Mouse (Mus musculus): Measurements from ENCODE around the gene Taar8c. TPM values are rescaled to one million over a fixed set of nuclear protein-coding genes. Genes with fewer than 3 reads are reported as not detected.
"Not testable (repeated sequence)": the region's sequence is repeated elsewhere in the genome, so short reads cannot be mapped to it uniquely, and the experiment has no call there.

Gene Taar8c
- polyA plus RNA-seq (2015; fragmentation: Nextera tagmentation; extraction: Ambion mirVana) = not detected in 2 replicates

- H3K36me3 ChIP-seq (ENCODE audit: insufficient read depth, low read length); H3K4me1 ChIP-seq (ENCODE audit: insufficient read depth, low read length); H3K27ac ChIP-seq (ENCODE audit: low read length); H3K9ac ChIP-seq (replicated peaks; ENCODE audit: low read length); H3K27me3 ChIP-seq (ENCODE audit: insufficient read depth, low read length); H3K4me2 ChIP-seq (replicated peaks; ENCODE audit: low read depth, low read length); H3K9me3 ChIP-seq (ENCODE audit: low read length); H3K4me3 ChIP-seq (ENCODE audit: low read length); ATAC-seq (ENCODE audit: low FRiP score, low TSS enrichment): not testable (repeated sequence)
- 80% methylated on average over 1 of the region's 3 CpGs for WGBS
These were observed at the start of gene Taar8c for GRCm38 (mm10) chr10:24101812-24102211. TSS of gene Taar8c (minus strand) at chr10:24101912.

DNA sequence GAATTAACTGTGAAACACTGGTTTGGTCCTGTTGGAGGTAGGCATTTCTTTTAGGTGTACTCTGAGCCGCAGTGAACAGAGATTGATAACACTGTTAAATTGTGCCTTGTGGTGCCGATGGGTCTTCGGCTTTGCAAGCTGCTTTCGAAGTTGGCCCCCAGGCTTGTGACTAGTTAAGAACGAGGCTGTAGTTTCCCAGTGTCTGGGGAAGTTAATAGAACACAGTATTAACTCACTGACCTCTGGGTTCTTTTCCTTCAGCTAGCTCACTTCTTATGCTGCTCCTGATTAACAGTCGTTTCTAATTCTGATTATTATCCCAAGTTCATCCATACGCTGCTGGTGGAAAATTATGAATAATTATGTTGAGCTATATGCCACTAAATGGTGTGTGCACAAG lies 48.4 kb upstream of the Taar8c start:
- Histone ChIP-seq H3K4me2 (replicated peaks; ENCODE audit: low read depth, low read length) (peak overlapping the region; percentile 60), H3K27me3 (ENCODE audit: insufficient read depth, low read length) (no peaks in the 10 kb centered on the region), H3K4me3 (ENCODE audit: low read length) (peak overlapping the region; percentile 83), H3K27ac (ENCODE audit: low read length) (peak overlapping the region; percentile 79), H3K36me3 (ENCODE audit: insufficient read depth, low read length) (no peaks in the 10 kb centered on the region), H3K4me1 (ENCODE audit: insufficient read depth, low read length) (peaks cover 27% of the 10 kb centered on the region), H3K9me3 (ENCODE audit: low read length) (no peaks in the 10 kb centered on the region), H3K9ac (replicated peaks; ENCODE audit: low read length) (peak overlapping the region; percentile 67)
- ATAC-seq (ENCODE audit: low FRiP score, low TSS enrichment) = peak; percentile 33; the same call in 1 of the 2 replicates
- 37% methylated on average over 7 of the region's 7 CpGs for WGBS

DNA sequence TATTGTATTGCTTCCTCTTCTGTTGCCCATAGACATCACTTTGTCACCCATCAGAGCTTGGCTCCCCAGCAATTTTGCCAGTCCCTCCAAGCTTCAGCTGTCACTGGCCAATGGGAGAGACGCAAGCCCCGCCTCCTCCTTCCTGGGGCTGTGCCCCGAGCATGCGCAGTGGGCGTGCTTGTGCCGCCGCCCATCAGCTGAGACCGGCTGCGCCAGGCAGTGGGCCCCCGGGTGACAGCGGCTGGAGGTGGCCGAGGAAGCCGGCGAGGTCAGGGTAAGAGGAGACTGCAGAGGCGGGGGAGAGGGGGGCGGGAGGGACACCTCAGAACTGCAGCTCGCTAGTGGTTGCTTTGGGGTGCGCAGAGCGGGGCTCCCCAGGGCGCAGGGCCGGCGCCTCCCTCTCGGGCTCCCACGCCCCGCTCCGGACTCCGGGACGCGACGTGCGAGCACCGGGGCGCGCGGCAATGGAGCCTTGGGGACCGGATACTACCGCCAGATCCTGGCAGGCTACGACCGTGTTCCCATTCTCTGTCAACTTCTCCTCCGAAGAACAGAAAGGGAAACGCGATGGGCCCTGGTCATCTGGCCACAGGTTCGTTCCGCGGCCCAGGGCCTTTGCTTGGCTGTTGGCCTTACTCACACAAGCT lies 47.5 kb upstream of the Taar8c start, which contains the start of gene Stx7:
Stx7 (plus strand) TSS at position 168 of the 647 bp plus-strand sequence.
- H3K9me3 ChIP-seq (ENCODE audit: low read length) = no peaks in the 10 kb centered on the region
- H3K27me3 ChIP-seq (ENCODE audit: insufficient read depth, low read length) = no peaks in the 10 kb centered on the region
- H3K36me3 ChIP-seq (ENCODE audit: insufficient read depth, low read length) = no peaks in the 10 kb centered on the region
- H3K27ac ChIP-seq (ENCODE audit: low read length) = peak within 1 kb of the TSS; percentile 88
- peak; percentile 96 for ATAC-seq (ENCODE audit: low FRiP score, low TSS enrichment)
- H3K4me2 ChIP-seq (replicated peaks; ENCODE audit: low read depth, low read length) = peak within 1 kb of the TSS; percentile 60
- H3K4me1 ChIP-seq (ENCODE audit: insufficient read depth, low read length) = peaks cover 27% of the 10 kb centered on the region
- under 1% methylated on average over 42 of the region's 45 CpGs for WGBS
- H3K4me3 ChIP-seq (ENCODE audit: low read length) = peak within 1 kb of the TSS; percentile 83
- H3K9ac ChIP-seq (replicated peaks; ENCODE audit: low read length) = peak within 1 kb of the TSS; percentile 86

- Histone ChIP-seq H3K4me1 (ENCODE audit: insufficient read depth, low read length) (no peaks in the 10 kb centered on the region), H3K36me3 (ENCODE audit: insufficient read depth, low read length) (no peaks in the 10 kb centered on the region), H3K27ac (ENCODE audit: low read length) (no peak overlapping the region), H3K4me2 (replicated peaks; ENCODE audit: low read depth, low read length) (no peak overlapping the region), H3K9me3 (ENCODE audit: low read length) (no peaks in the 10 kb centered on the region), H3K9ac (replicated peaks; ENCODE audit: low read length) (no peak overlapping the region), H3K4me3 (ENCODE audit: low read length) (no peak overlapping the region), H3K27me3 (ENCODE audit: insufficient read depth, low read length) (no peaks in the 10 kb centered on the region)
- ATAC-seq (ENCODE audit: low FRiP score, low TSS enrichment) = no peak
- WGBS = 73% methylated on average over 3 of the region's 3 CpGs
These were observed 41.0 kb upstream of the Taar8c start for GRCm38 (mm10) chr10:24142735-24143134.

- Histone ChIP-seq H3K9ac (replicated peaks; ENCODE audit: low read length) (no peak overlapping the region), H3K27ac (ENCODE audit: low read length) (peak overlapping the region; percentile 25; the same call in 1 of the 2 replicates), H3K36me3 (ENCODE audit: insufficient read depth, low read length) (no peaks in the 10 kb centered on the region), H3K4me2 (replicated peaks; ENCODE audit: low read depth, low read length) (no peak overlapping the region), H3K4me3 (ENCODE audit: low read length) (no peak overlapping the region), H3K4me1 (ENCODE audit: insufficient read depth, low read length) (no peaks in the 10 kb centered on the region), H3K27me3 (ENCODE audit: insufficient read depth, low read length) (no peaks in the 10 kb centered on the region), H3K9me3 (ENCODE audit: low read length) (no peaks in the 10 kb centered on the region)
- WGBS = 63% methylated on average over 2 of the region's 2 CpGs
- no peak for ATAC-seq (ENCODE audit: low FRiP score, low TSS enrichment)
These were observed 37.0 kb upstream of the Taar8c start for GRCm38 (mm10) chr10:24138623-24139261.

DNA sequence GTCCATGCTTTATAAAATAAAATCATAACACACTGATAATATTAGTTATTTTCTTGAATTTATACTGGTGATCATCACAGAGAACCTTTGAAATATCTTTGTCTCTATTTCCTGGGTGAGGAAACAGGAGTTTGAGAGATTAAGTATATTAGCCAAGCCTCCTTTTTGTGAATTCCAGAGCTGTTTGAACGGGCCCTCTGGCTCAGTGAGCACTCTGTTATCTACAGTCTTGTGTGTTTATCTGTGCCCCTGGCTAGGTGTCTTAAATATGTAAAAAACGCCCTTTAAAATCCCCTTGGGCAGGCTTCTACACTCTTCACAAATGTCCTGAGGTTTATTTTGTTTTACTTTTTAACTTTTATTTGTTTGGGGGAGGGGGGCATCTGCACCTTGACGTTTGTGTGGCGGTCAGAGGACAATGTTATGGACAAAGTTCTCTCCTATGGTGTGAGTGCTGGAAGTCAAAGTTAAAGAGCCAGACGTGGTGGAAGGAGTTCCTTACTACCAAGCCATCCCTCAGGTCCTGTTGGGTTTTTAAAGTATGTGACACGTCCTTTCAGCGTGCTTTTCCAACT lies 32.4 kb upstream of the Taar8c start:
- no peak overlapping the region for H3K9ac ChIP-seq (replicated peaks; ENCODE audit: low read length)
- H3K4me1 ChIP-seq (ENCODE audit: insufficient read depth, low read length) = peaks cover 10% of the 10 kb centered on the region; the same call in 1 of the 2 replicates
- H3K27me3 ChIP-seq (ENCODE audit: insufficient read depth, low read length) = no peaks in the 10 kb centered on the region
- no peaks in the 10 kb centered on the region for H3K9me3 ChIP-seq (ENCODE audit: low read length)
- H3K27ac ChIP-seq (ENCODE audit: low read length) = no peak overlapping the region
- no peak overlapping the region for H3K4me2 ChIP-seq (replicated peaks; ENCODE audit: low read depth, low read length)
- no peak for ATAC-seq (ENCODE audit: low FRiP score, low TSS enrichment)
- H3K36me3 ChIP-seq (ENCODE audit: insufficient read depth, low read length) = no peaks in the 10 kb centered on the region
- no peak overlapping the region for H3K4me3 ChIP-seq (ENCODE audit: low read length)
- 62% methylated on average over 7 of the region's 7 CpGs for WGBS

GRCm38 (mm10) chr10:24133132-24133531 lies 31.4 kb upstream of the Taar8c start:
- Histone ChIP-seq H3K4me3 (ENCODE audit: low read length) (no peak overlapping the region), H3K9ac (replicated peaks; ENCODE audit: low read length) (no peak overlapping the region), H3K4me2 (replicated peaks; ENCODE audit: low read depth, low read length) (no peak overlapping the region), H3K27ac (ENCODE audit: low read length) (no peak overlapping the region), H3K27me3 (ENCODE audit: insufficient read depth, low read length) (no peaks in the 10 kb centered on the region), H3K9me3 (ENCODE audit: low read length) (no peaks in the 10 kb centered on the region), H3K36me3 (ENCODE audit: insufficient read depth, low read length) (no peaks in the 10 kb centered on the region), H3K4me1 (ENCODE audit: insufficient read depth, low read length) (peaks cover 10% of the 10 kb centered on the region; the same call in 1 of the 2 replicates)
- no peak for ATAC-seq (ENCODE audit: low FRiP score, low TSS enrichment)
- WGBS = 28% methylated on average over 2 of the region's 2 CpGs

GRCm38 (mm10) chr10:24132273-24132672 lies 30.6 kb upstream of the Taar8c start:
- Histone ChIP-seq H3K9ac (replicated peaks; ENCODE audit: low read length) (0 out of 2 replicates have a peak overlapping the region, but pooled peaks have one; percentile 11), H3K27ac (ENCODE audit: low read length) (peak overlapping the region; percentile 72), H3K27me3 (ENCODE audit: insufficient read depth, low read length) (no peaks in the 10 kb centered on the region), H3K36me3 (ENCODE audit: insufficient read depth, low read length) (no peaks in the 10 kb centered on the region), H3K4me3 (ENCODE audit: low read length) (no peak overlapping the region), H3K4me2 (replicated peaks; ENCODE audit: low read depth, low read length) (peak overlapping the region; percentile 48), H3K4me1 (ENCODE audit: insufficient read depth, low read length) (peaks cover 10% of the 10 kb centered on the region; the same call in 1 of the 2 replicates), H3K9me3 (ENCODE audit: low read length) (no peaks in the 10 kb centered on the region)
- peak; percentile 88; the same call in 1 of the 2 replicates for ATAC-seq (ENCODE audit: low FRiP score, low TSS enrichment)
- 10% methylated on average over 5 of the region's 5 CpGs for WGBS

GRCm38 (mm10) chr10:24131451-24132262 lies 29.9 kb upstream of the Taar8c start:
- no peaks in the 10 kb centered on the region for H3K36me3 ChIP-seq (ENCODE audit: insufficient read depth, low read length)
- H3K4me2 ChIP-seq (replicated peaks; ENCODE audit: low read depth, low read length) = peak overlapping the region; percentile 48
- peak; percentile 89 for ATAC-seq (ENCODE audit: low FRiP score, low TSS enrichment)
- no peaks in the 10 kb centered on the region for H3K9me3 ChIP-seq (ENCODE audit: low read length)
- 20% methylated on average over 9 of the region's 9 CpGs for WGBS
- H3K27me3 ChIP-seq (ENCODE audit: insufficient read depth, low read length) = no peaks in the 10 kb centered on the region
- peak overlapping the region; percentile 72; the same call in 1 of the 2 replicates for H3K27ac ChIP-seq (ENCODE audit: low read length)
- peaks cover 10% of the 10 kb centered on the region; the same call in 1 of the 2 replicates for H3K4me1 ChIP-seq (ENCODE audit: insufficient read depth, low read length)
- peak overlapping the region; percentile 37 for H3K4me3 ChIP-seq (ENCODE audit: low read length)
- peak overlapping the region; percentile 50; the same call in 1 of the 2 replicates for H3K9ac ChIP-seq (replicated peaks; ENCODE audit: low read length)

Measured in kidney, embryonic 16.5 days (tissue).